Mouse (Mus musculus) hindbrain, embryonic 12.5 days (tissue): ENCODE results near the gene Pfkp. TPM values are rescaled to one million over a fixed set of nuclear protein-coding genes. Genes with fewer than 3 reads are reported as not detected.

ENCODE experiments used
- ATAC-seq: fragments of 200-750 bp; cut with Nextera tagmentation; 2 replicates; pipeline ENCODE4 v1.8.0; 2017; ENCODE audit warnings: moderate TSS enrichment; ENCODE audit not compliant: low FRiP score
- H3K27ac ChIP-seq: fragments of 300-500 bp; sonication (generic); 2 replicates; pipeline ENCODE4 v1.5.1; 2016; ENCODE audit warnings: mild to moderate bottlenecking
- H3K27me3 ChIP-seq: fragments of 300-500 bp; sonication (generic); 2 replicates; pipeline ENCODE4 v1.6.1; 2016; ENCODE audit warnings: mild to moderate bottlenecking
- H3K36me3 ChIP-seq: fragments of 300-500 bp; sonication (generic); 2 replicates; pipeline ENCODE4 v1.6.1; 2016; ENCODE audit warnings: mild to moderate bottlenecking
- H3K4me1 ChIP-seq: fragments of 300-500 bp; sonication (generic); 2 replicates; pipeline ENCODE4 v1.6.1; 2016
- H3K4me2 ChIP-seq: fragments of 300-500 bp; sonication (generic); replicated peaks from 2 replicates; pipeline ENCODE4 v1.6.1; 2016; ENCODE audit warnings: mild to moderate bottlenecking
- H3K4me3 ChIP-seq: fragments of 300-500 bp; sonication (generic); 2 replicates; pipeline ENCODE4 v1.5.1; 2016; ENCODE audit warnings: mild to moderate bottlenecking
- H3K9ac ChIP-seq: fragments of 300-500 bp; sonication (generic); 2 replicates; pipeline ENCODE4 v1.6.1; 2016; ENCODE audit warnings: mild to moderate bottlenecking, moderate library complexity
- H3K9me3 ChIP-seq: fragments of 300-500 bp; sonication (generic); replicated peaks from 2 replicates; pipeline ENCODE4 v1.6.1; 2016; ENCODE audit warnings: mild to moderate bottlenecking
- WGBS: fragments of 180-500 bp; shearing (Covaris S2); methylation state at CpG from one replicate; pipeline ENCODE4 v1.1.7; 2016; 5-methylcytosine and 5-hydroxymethylcytosine counted together
- polyA plus RNA-seq: library from polyadenylated mRNA; unstranded; fragments of >200 nt; fragmentation: Nextera tagmentation; extraction: Ambion mirVana; gene quantifications from 2 replicates; pipeline ENCODE4 v1.2.1, GENCODE M21; 2016

The Pfkp gene
- polyA plus RNA-seq, 1 experiment from 2014 or later, result 91.5 TPM

DNA sequence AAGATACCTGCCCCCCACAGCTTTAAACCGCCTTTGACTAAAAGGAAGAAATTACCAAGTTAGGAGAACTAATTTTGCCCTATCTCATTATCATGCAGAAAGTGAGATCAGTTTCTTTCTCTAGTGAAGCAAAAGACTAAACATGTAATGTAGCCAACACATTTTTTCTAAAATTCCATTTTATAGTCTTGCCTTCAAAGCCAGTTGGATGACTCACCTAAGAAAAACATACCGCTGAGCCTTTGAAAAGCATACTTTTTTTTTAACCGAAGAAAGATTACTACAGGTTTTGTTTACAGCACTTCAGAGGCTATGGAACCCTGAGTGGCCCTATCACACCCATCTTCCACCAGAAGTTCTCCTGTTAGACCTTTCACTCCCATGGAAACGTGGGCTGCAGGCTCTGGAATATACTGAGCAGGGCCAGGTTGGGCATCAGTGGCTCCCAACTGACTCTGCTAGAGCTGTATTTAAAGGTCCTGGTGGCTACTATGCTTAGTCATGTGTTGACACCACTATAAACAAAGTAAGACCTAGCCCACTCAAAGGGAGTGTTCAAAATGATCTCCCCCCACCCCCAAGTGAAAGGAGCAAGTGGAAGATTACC lies 22.0 kb downstream of the Pfkp start:
- 69% methylated on average over 4 of the region's 4 CpGs for WGBS
- Histone ChIP-seq H3K27ac (no peak overlapping the region), H3K27me3 (no peaks in the 10 kb centered on the region), H3K9ac (no peak overlapping the region), H3K9me3 (no peaks in the 10 kb centered on the region), H3K4me3 (no peak overlapping the region), H3K4me1 (no peaks in the 10 kb centered on the region), H3K4me2 (no peak overlapping the region), H3K36me3 (no peaks in the 10 kb centered on the region)
- no peak for ATAC-seq

DNA sequence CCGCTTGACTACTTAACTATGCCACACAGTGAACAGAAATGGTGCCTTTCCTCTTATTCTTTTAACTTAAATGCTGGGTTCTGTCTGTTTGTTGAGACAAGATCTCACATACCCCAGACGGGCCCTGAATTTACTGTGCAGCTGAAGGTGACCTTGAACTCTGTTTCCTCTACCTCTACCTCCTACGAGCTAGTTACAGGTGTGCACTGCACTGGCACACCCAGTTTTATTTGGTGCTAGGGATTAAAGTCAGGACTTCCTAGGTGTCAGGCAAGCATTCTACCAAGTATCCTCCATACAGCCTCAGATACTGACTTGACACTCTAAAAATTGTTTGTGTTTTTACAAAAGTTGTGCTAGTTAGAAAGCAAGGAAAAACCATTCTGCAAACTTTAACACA lies 22.6 kb downstream of the Pfkp start:
- H3K9me3 ChIP-seq, result no peaks in the 10 kb centered on the region
- H3K4me2 ChIP-seq, result no peak overlapping the region
- no peaks in the 10 kb centered on the region for H3K27me3 ChIP-seq
- H3K36me3 ChIP-seq, result no peaks in the 10 kb centered on the region
- no peak overlapping the region for H3K9ac ChIP-seq
- 82% methylated on average over 3 of the region's 3 CpGs for WGBS
- H3K4me3 ChIP-seq, result no peak overlapping the region
- no peak overlapping the region for H3K27ac ChIP-seq
- no peak for ATAC-seq
- no peaks in the 10 kb centered on the region for H3K4me1 ChIP-seq

DNA sequence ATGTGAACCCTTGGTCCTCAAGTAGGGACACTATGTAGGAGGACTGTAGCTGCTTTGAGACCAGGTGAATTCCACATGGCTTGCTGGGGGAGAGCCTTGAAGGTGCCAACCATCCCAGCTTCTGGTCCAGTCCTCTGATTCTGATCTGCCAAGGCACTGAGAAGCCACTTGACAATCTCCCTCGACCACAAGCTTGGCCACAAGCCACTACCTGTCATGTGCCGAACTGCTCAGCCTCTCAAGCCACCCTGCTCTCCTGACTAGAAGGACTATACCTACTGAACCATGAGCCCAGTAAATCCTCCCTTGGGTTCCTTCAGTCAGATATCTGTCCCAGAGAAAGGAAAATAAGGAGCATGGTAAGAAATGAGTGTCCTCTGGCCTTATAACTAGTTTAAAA lies 24.0 kb downstream of the Pfkp start:
- Histone ChIP-seq H3K9ac (no peak overlapping the region), H3K4me1 (no peaks in the 10 kb centered on the region), H3K9me3 (no peaks in the 10 kb centered on the region), H3K4me2 (no peak overlapping the region), H3K27ac (no peak overlapping the region), H3K36me3 (no peaks in the 10 kb centered on the region), H3K27me3 (no peaks in the 10 kb centered on the region), H3K4me3 (no peak overlapping the region)
- 84% methylated on average over 2 of the region's 2 CpGs for WGBS
- ATAC-seq, result no peak

DNA sequence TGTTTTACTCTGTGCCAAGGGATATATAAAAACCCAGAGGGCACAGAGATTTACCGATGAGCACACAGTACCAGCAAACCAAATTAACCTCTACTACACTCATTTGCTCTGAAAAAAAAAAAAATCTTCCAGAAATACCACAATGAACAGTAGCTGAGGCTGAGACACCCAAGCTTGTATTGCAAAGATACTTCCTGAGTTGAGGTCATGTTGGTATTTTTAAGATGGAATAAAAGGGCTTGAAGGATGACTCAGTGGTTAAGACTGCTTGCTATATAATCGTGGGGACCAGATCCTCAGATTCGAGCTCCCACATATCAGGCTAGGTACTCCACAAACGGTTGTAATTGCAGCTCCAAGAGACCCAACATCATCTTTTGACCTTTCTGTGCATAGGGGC lies 24.5 kb downstream of the Pfkp start:
- H3K4me3 ChIP-seq, result no peak overlapping the region
- no peak overlapping the region for H3K9ac ChIP-seq
- ATAC-seq, result no peak
- no peaks in the 10 kb centered on the region for H3K36me3 ChIP-seq
- no peaks in the 10 kb centered on the region for H3K27me3 ChIP-seq
- H3K9me3 ChIP-seq, result no peaks in the 10 kb centered on the region
- no peaks in the 10 kb centered on the region for H3K4me1 ChIP-seq
- H3K27ac ChIP-seq, result no peak overlapping the region
- WGBS, result 84% methylated on average over 4 of the region's 4 CpGs
- no peak overlapping the region for H3K4me2 ChIP-seq

DNA sequence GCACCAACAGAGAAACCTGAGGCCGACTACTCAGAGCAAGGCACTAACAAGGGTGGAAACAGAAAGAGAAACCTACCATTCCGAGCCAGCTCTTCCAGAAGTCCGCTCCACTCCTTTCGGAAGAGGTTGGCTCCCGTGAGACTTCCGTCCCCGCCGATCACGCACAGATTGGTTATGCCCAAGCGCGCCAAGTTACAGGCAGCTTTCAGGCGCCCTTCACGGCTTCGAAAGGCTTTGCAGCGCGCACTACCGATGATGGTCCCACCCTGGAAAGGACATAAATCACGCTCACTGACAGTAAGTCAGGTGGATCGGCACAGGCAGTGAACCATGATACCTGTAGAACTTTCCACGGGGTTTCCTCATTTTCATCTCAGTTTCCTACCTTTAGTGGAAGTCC lies 26.7 kb downstream of the Pfkp start:
- no peak overlapping the region for H3K9ac ChIP-seq
- 92% methylated on average over 20 of the region's 20 CpGs for WGBS
- no peaks in the 10 kb centered on the region for H3K27me3 ChIP-seq
- ATAC-seq, result no peak
- no peaks in the 10 kb centered on the region for H3K4me1 ChIP-seq
- no peak overlapping the region for H3K4me3 ChIP-seq
- H3K4me2 ChIP-seq, result no peak overlapping the region
- no peaks in the 10 kb centered on the region for H3K9me3 ChIP-seq
- no peaks in the 10 kb centered on the region for H3K36me3 ChIP-seq
- no peak overlapping the region for H3K27ac ChIP-seq

DNA sequence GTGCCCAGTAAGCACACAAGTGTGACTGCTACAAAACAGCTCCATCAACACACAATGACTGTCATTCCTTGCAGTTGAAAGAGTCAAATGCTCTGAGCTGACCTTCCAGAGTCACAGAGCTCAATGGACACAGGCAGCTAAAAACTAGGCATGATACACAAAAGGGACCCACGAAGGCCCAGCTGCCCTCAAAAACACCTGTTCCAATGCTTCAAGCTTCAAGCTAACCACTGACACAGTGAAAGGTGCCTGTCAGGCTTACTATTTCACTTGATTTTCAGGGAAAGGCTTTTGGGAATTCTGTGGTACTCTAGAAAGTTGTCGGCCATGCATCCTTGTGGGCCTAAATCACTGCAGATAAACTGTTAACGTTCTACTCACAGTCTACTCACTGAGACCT lies 28.3 kb downstream of the Pfkp start:
- no peak for ATAC-seq
- 85% methylated on average over 3 of the region's 3 CpGs for WGBS
- no peaks in the 10 kb centered on the region for H3K27me3 ChIP-seq
- H3K9ac ChIP-seq, result no peak overlapping the region
- no peak overlapping the region for H3K27ac ChIP-seq
- H3K4me1 ChIP-seq, result no peaks in the 10 kb centered on the region
- no peak overlapping the region for H3K4me3 ChIP-seq
- no peaks in the 10 kb centered on the region for H3K9me3 ChIP-seq
- no peaks in the 10 kb centered on the region for H3K36me3 ChIP-seq
- no peak overlapping the region for H3K4me2 ChIP-seq

DNA sequence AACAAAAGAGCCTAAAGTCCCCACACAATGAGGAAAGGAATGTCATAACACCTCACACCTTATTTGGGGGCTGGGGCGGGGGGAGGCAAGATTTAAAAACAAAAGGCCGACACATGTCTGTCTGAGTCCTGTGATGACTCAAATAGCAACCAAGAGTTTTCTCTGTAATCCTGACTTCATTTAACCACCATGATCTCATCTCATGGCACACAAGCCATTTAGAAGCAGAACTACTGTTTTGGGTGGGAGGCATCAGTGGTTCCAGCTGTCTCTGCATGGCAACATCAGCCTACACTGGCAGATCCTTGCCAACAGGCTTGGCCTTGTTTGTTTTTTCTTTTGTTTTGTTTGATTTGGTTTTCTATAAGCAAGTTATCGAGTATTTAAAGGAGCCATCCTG lies 29.9 kb downstream of the Pfkp start:
- no peak overlapping the region for H3K4me3 ChIP-seq
- no peak overlapping the region for H3K27ac ChIP-seq
- no peak overlapping the region for H3K9ac ChIP-seq
- H3K4me2 ChIP-seq, result no peak overlapping the region
- no peaks in the 10 kb centered on the region for H3K36me3 ChIP-seq
- no peaks in the 10 kb centered on the region for H3K27me3 ChIP-seq
- WGBS, result 94% methylated on average over 3 of the region's 3 CpGs
- no peaks in the 10 kb centered on the region for H3K4me1 ChIP-seq
- H3K9me3 ChIP-seq, result no peaks in the 10 kb centered on the region
- ATAC-seq, result no peak

DNA sequence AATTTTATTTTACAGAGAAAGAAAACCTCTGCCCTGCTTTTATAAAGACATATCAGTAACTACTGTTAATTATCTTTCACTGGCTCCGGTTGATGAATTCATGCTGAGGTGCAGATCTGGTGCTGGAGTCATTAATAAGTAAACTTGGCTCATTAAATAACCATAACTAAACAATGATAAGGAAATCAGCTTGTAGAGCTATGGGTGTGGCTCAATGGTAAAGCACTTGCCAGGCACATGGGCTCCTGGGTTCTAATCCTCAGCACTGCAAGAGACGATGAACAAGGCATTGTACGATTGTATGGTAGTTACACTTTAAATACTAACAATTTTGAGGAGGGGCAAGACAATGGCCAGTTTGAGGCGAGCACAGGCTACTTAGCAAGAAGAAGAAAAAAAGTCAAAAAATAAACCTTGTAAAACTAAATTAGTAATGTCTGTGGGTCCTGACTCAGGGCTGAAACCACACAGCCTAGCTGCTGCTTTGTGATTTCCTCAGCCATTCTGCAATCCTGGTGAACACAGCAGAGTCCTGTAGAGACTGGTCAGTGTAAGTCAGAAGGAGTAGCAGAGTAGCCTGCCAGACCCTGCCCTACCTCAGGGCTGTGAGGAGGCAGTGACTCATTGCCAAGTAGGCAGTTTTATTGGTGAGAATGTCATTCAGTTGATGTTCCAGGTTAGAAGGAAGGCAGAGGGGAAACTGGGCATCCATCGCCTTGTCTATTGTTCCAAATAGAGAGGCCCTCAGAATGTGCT lies 34.7 kb downstream of the Pfkp start:
- H3K4me2 ChIP-seq, result no peak overlapping the region
- H3K27me3 ChIP-seq, result no peaks in the 10 kb centered on the region
- no peaks in the 10 kb centered on the region for H3K4me1 ChIP-seq
- H3K9ac ChIP-seq, result no peak overlapping the region
- H3K4me3 ChIP-seq, result no peak overlapping the region
- H3K36me3 ChIP-seq, result no peaks in the 10 kb centered on the region
- no peak overlapping the region for H3K27ac ChIP-seq
- H3K9me3 ChIP-seq, result no peaks in the 10 kb centered on the region
- WGBS, result 94% methylated on average over 5 of the region's 5 CpGs
- ATAC-seq, result no peak

DNA sequence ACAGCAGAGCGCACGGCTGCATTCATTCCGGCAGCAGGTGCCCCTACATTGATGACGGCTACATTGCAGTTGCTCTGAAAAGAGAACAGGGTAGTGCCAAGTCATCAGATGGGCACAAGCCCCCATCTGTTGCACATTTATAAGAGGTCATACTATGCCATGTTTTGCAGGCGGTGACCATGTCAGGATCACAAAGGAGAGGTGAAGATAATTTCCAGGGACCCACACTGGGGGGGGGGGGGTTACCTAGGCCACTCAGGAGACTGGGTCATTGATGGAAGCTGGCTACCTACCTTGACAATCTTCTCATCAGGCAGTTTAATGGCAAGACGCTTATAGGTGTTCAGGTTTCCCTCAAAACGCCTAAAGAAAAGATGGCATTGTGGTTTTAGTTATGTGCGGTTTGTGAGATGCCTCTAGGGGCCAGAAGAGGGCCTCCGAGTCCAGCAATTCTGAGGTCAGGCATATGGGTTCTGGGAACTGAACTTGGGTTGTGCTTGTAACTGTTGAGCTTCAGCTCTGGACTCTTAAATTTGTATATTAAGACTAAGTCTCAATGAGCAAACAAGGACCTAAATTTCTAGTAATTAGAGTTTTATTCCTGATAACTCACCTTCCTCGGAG lies 45.7 kb downstream of the Pfkp start:
- Histone ChIP-seq H3K9ac (no peak overlapping the region), H3K4me3 (no peak overlapping the region), H3K4me1 (no peaks in the 10 kb centered on the region), H3K4me2 (no peak overlapping the region), H3K36me3 (no peaks in the 10 kb centered on the region), H3K9me3 (no peaks in the 10 kb centered on the region), H3K27me3 (no peaks in the 10 kb centered on the region), H3K27ac (no peak overlapping the region)
- ATAC-seq, result no peak
- 88% methylated on average over 10 of the region's 10 CpGs for WGBS

DNA sequence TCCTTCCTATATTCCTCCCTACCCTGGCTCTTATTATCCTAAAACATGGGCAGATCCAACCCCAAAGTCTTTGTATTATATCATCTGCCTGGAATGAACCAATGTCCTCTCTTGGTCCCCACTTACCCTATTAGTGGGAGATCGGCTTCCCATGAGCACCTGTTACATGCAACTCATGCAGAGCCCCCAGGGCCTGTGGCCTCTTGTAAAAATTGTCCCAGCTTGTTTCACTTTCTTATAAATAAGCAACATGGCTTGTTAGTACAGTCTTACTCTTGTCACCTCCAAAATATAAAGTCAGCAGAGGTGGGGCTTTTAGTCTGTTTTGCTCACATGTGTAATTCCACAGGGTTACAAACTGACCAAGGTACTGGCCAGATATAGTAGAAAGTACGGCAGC lies 46.9 kb downstream of the Pfkp start:
- Histone ChIP-seq H3K4me3 (no peak overlapping the region), H3K36me3 (no peaks in the 10 kb centered on the region), H3K4me2 (no peak overlapping the region), H3K27ac (no peak overlapping the region), H3K9ac (no peak overlapping the region), H3K9me3 (no peaks in the 10 kb centered on the region), H3K27me3 (no peaks in the 10 kb centered on the region), H3K4me1 (no peaks in the 10 kb centered on the region)
- 92% methylated on average over 2 of the region's 2 CpGs for WGBS
- no peak for ATAC-seq

DNA sequence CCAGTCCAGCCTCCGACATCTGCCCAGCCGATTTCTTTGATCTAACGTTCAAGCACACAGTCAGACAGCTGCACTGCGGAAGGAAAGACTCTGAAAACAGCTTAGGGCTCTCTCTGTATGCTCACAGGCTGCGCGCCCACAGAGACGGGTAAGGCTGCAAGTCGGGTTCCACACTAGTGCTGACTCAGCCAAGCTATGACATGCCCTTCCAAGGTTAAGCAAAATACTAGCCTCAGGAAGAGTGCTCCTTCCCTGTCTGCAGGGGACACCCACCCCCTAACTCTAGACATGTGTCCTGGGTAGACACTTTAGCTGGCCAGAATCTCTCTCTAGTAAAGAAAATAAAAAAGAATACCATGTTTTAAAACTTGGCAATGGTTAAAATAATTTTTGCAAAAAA lies 48.0 kb downstream of the Pfkp start:
- Histone ChIP-seq H3K9ac (no peak overlapping the region), H3K27ac (no peak overlapping the region), H3K36me3 (no peaks in the 10 kb centered on the region), H3K27me3 (no peaks in the 10 kb centered on the region), H3K9me3 (no peaks in the 10 kb centered on the region), H3K4me1 (no peaks in the 10 kb centered on the region), H3K4me2 (no peak overlapping the region), H3K4me3 (no peak overlapping the region)
- 90% methylated on average over 8 of the region's 8 CpGs for WGBS
- ATAC-seq, result no peak

DNA sequence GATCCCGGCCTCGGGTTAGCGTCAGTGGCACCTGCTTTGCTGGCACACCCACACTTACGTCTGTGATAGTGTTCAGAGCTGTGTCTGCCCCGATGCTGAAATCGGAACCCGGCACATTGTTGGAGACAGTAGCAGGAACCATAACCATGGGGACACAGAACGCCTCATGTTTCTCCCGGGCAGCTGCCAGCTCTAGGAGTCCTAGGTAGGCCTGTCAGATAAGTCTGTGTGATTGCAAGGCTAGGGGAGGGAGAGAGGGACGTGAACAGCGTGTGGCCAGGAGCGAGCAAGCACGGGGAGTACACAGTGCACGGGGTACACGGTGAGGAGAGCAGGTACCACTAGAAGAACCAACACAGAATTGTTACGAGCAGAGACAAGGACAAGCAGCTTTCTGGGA lies 50.8 kb downstream of the Pfkp start:
- Histone ChIP-seq H3K4me2 (no peak overlapping the region), H3K27ac (no peak overlapping the region), H3K27me3 (no peaks in the 10 kb centered on the region), H3K9ac (no peak overlapping the region), H3K36me3 (no peaks in the 10 kb centered on the region), H3K4me3 (no peak overlapping the region), H3K4me1 (no peaks in the 10 kb centered on the region), H3K9me3 (no peaks in the 10 kb centered on the region)
- 92% methylated on average over 16 of the region's 16 CpGs for WGBS
- no peak for ATAC-seq

DNA sequence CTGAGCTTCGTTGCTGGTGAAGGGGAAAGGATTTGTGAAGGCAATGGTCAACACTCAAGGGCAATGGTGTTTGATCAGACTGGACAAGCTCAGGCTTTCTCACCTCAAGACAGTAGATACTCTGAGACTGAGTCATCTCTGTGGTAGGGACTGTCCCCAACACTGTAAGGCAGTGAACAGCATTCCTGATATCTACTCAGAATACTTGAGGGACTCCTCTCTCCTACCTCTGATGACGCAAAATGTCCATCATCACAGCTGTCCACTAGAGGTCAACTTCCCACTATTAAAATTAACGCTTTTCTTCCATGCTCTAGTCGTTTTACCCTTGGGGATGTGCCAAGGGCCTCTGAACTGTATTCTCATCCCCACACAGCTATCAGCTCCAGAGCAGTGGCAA lies 53.2 kb downstream of the Pfkp start:
- Histone ChIP-seq H3K4me2 (no peak overlapping the region), H3K27ac (no peak overlapping the region), H3K4me3 (no peak overlapping the region), H3K27me3 (no peaks in the 10 kb centered on the region), H3K36me3 (no peaks in the 10 kb centered on the region), H3K9ac (no peak overlapping the region), H3K4me1 (no peaks in the 10 kb centered on the region), H3K9me3 (no peaks in the 10 kb centered on the region)
- no peak for ATAC-seq
- WGBS, result 85% methylated on average over 4 of the region's 4 CpGs
